Mouse (Mus musculus): ENCODE measurements around the gene Sirt1.
"Not testable (repeated sequence)": the region's sequence is repeated elsewhere in the genome, so short reads cannot be mapped to it uniquely, and the experiment has no call there.

Sirt1 gene

DNA sequence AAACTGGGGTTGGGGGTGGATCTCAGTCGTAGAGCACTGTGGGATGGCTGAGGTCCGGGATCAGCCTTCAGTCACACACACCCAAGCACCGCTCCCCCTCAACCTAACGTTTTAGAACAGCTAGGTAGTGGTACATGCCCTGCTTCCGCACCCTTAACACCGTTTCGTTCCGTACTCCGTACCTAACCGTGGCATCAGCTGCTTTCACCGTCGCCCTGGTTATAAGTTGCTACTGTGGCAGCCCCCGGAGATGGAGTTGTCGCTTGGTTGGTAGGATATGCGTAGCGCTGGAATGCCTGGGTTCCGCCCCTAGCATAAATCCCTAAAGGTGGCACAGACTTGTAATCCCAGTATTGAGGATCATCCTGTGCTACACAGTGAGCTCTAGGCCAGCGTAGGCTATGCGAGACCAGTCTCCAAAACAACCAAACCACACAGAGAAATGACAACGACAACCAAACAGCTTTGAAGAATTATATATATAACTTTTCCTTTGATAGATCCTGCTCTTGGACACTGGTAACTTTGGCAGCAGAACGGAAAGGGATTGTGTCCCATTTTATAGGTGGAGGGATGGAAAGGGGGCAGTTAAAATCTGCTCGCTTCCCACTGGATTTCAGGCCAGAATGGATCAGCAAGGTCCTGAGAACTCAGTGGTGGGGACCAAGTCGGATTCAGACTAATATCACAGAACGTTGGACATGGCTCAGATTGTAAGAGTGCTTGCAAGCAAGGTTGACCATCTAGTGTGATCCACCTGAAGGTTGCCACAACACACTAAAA, at the start of gene Sirt1:
Sirt1 (minus strand) TSS at position 207 of the 783 bp plus-strand sequence.
- DNase-seq (ENCODE audit: low read depth, low spot score): no peak

DNA sequence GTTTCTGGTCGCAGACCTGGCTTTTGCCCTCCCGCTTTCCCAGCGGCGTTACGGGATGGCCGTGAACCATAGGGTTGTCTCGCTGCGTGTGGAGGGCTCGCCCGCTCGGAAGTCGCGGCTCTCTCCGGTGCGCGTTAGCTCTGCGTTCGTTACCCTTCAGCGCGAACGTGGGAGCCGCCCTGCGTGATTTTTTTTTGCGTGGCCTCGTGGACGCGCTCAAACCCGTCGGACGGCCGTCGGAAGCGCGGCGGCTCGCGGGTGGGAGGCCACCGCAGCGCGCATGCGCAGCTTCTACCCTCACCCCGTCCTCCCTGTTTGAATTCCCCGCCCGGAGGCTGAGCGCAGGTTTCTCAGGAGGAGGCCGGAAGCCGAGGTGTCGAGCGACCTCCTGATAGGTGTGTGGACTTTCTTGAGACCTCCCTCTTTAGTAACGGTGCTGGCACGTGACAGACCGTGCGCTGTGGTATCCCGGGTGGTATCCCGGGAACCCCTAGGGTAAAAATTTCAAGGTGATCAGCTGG, 48.3 kb upstream of the Sirt1 start, which contains the start of gene Ctnna3:
Ctnna3 (plus strand) TSS at position 314 of the 521 bp plus-strand sequence.
- DNase-seq (ENCODE audit: low read depth, low spot score): peak; percentile 94

DNA sequence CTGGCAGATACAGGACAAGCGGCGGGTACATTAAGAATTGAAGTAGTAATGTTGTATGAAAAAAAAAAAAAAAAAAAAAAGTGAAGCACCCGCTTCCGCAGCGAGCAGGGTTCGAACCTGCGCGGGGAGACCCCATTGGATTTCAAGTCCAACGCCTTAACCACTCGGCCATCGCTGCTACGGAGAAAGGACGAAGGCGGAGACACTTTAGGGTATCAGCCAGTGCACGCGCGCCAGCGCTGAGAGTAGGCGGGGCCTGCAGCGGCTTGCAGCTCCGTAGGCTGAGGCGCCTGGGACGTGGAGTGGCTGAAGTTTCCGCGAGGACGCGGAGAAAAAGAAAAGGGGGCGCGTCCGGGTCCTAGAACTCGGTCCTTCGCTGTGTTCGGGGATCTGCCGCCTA, 47.9 kb upstream of the Sirt1 start:
- peak; percentile 90 for DNase-seq (ENCODE audit: low read depth, low spot score)

DNA sequence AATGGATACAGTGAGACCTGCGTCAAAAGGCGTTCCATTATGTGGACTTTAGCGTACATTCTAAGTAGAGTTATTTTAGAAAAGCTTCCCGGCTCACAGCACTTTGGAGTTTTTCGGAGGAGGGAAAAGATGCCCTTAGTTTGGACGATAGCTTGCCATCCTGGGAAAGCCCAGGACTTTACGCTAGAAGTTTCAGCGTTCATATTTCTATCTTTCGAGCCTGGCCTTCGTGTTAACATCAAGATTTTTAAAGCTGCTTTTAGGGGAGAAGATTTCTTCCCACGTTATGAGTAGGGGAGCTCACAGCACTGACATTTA, 47.5 kb upstream of the Sirt1 start:
- DNase-seq (ENCODE audit: low read depth, low spot score): no peak

DNA sequence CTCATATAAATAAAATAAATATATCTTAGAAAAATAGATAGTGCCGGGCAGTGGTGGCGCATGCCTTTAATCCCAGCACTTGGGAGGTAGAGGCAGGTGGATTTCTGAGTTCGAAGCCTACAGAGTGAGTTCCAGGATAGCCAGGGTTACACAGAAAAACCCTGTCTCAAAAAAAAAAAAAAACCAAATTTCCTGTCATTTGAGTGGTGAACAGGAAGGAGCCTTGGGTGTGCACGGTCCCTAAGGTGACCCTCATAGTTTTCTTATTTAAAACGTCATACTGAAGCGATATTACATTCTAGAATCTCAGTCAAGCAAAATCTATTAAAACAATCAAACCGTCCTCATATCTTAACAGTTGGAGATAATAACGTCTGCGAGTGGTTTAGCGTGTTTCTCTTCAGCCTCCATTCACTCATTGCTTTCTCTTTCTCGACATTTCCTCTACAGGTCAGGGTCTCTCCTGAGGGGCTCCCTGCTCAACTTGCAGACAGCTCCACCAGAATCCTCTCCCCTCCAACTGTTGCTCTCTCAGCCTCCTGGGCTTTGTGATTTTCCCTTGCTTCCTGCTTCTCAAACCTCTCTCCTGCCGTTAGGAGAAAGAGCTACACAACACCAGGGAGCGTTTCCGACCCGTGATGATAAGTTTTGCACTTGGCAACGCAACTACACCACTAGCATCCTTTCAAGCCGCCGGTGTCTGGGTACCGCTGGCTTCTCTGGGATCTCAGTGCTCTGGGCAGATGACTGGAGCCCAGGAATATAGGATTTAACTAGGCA, 46.9 kb upstream of the Sirt1 start:
- peak; percentile 59 for DNase-seq (ENCODE audit: low read depth, low spot score)

DNA sequence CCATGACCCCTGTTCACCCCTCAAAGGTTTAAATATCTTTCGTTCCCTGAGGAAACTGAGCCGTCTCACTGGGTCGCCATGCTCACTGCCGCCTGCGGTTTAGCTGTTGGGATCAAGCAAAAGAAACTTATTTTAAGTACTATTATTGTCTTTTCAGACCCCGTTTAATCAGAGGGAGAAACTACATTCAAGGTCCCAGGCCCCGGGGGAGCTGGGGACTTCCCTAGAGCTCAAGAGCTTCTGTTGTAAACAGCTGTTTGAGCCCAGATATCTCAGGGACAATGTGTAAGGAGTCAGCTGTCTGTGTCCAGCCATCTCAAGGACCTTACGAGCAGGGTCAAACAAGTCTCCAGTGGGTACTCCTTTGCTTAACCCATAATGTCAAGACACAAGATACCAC, 45.6 kb upstream of the Sirt1 start:
- no peak for DNase-seq (ENCODE audit: low read depth, low spot score)

DNA sequence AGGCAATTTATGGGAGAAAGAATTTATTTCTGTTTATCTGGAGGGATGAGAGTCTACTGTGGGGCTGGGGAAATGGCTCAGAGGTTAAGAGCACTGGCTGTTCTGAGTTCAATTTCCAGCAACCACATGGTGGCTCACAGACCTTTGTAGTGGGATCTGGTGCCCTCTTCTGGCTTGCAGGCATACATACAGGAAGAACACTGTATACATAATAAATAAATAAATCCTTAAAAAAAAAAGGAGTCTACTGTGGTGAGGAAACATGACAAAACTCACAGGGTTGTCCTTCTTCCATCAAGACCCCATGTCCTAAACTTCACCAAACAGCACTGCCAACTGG, 42.9 kb upstream of the Sirt1 start:
- DNase-seq (ENCODE audit: low read depth, low spot score): peak; percentile 71

DNA sequence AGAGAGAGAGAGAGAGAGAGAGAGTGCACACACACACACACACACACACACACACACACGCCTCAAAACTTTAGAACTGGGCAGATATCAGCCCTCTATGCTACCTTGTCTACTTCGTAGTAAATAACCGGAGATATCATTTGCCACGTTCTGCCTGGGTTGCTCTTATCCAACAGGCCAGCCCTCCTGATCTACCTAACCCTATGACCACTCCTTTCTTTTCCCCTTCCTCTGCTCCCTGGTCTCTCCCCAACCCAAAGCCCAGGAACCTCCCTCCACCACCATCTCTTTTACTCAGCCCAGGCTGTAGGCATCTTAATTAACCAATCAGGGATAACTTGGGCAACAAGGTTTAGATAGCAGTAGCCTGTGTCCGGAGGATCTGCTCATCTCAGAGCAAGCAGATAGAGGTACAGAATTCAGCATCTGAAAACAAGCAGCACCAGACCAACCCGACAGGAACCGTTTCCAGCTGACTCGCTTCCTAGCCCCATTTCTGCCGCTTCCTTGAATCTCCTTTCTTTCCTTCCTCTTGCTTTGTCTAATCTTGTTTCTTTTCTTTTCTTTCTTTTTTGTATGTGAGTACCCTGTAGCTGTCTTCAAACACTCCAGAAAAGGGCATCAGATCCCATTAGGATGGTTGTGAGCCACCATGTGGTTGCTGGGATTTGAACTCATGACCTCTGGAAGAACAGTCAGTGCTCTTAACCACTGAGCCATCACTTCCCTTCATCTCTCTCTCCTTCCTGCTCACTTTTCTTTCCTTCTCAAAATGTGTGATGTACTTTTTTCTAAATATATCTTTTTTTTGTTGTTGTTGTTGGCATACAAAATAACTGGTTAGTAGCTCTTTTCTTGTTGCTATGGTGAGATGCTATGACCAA, 42.3 kb upstream of the Sirt1 start:
- DNase-seq (ENCODE audit: low read depth, low spot score): no peak

DNA sequence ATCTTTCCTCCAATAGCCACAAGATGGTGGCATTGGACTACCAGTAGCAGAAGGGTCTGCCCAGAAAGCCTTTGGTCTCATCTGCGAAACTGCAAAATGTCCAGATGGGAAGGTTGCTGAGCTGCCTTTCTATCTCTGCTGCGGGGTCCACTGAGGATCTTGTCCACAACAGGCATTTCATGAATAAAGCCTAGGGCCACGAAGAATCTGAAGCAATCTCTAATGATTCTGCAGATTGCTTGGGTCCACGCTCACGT, 41.2 kb upstream of the Sirt1 start:
- peak; percentile 7 for DNase-seq (ENCODE audit: low read depth, low spot score)

DNA sequence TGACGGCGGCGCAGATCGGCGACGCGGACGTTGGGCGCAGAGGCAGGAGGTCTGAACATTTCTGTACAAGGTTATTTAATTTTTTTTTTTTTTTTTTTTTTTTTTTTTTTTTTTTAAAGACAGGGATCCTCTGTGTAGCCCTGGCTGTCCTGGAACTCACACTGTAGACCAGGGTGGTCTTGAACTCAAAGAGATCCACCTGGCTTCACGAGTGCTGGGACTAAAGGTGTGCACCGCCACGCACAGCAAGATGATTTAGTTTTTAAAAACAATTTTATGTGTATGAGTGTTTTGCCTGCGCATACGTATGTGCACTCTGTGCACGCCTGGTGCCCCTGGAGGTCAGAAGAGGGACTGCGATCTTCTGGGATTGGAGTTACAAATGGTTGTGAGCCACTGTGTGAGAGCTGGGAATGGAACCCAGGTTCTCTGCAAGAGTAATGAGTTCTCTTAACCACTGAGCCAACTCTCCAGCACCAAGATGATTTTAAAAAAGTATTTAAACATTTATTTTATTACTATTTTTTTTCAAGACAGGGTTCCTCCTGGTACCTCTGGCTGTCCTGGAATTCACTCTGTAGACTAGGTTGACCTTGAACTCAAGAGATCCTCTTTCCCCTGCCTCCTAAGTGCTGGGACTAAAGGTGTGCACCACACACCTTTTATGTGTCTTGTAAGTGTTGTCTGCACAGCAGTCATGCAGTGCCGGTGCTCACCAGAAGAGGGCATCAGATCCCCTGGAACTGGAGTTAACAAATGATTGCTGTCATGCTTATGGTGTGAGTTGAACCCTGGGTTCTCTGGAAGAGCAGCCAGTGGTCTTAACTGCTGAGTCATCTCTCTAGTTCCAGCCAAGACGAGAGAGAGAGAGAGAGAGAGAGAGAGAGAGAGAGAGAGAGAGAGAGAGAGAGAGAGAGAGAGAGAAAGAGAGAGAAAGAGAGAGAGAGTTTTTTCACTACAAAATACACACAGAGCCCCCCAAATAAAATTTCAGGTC, 40.5 kb upstream of the Sirt1 start, which contains the start of gene Gm7075:
Gm7075 (minus strand) TSS at position 51 of the 997 bp plus-strand sequence.
- DNase-seq (ENCODE audit: low read depth, low spot score): peak; percentile 54

DNA sequence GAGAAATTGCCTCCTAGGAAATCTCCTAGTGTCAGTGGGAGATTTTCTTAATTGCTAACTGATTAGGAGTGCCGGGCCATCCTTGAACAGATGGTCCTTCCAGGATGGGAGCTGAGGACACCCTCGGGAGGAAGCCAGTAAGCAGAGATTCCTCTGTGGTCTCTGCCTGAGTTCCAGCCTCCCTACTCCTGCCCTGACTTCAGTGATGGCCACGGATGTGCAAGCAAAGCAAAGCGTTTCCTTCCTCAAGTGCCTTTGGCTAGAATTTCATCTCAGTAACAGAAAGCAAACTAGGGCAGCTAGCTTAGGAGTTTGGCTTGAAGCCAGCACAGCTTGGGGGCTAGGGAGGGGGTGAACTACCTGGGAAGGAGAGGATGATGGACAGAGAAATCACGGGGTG, 35.6 kb upstream of the Sirt1 start:
- no peak for DNase-seq (ENCODE audit: low read depth, low spot score)

DNA sequence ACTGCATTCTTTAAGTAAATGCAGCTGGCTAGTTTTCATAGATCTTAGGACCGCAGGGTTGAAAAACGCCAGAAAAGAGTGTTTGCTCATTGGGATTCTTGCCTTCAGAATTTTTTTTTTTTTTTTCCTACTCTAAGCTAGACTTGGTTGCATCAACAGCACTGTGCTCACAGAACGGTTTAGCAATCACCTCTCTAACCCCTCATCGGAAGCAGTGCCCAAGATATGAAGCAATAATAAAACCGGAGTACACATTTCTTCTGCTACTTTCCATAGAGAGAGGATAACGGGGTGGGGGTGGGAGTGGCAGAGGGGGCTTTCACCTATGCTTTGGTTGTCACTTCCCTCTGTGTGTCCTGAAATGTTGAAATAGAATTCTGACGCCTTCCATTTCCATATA, 34.3 kb upstream of the Sirt1 start:
- DNase-seq (ENCODE audit: low read depth, low spot score): no peak

DNA sequence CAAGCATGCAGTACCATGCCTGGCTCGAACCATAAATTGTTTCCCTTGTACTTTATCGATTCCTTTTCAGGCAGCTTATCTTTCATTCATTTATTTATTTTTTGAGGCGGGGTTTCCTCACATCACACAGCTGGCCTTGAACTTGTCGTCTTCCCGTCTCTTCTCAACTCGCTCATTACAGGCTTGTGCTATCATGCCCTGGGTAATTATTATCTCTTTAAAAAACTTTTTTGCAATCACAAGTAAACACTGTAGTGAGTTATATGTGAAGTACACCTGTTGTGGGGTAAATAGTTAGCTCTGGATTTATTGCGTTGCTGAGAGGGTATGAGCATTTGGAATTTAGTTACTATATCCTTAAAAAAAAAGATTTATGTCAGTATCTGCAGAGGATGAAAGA, 33.8 kb upstream of the Sirt1 start:
- no peak for DNase-seq (ENCODE audit: low read depth, low spot score)

DNA sequence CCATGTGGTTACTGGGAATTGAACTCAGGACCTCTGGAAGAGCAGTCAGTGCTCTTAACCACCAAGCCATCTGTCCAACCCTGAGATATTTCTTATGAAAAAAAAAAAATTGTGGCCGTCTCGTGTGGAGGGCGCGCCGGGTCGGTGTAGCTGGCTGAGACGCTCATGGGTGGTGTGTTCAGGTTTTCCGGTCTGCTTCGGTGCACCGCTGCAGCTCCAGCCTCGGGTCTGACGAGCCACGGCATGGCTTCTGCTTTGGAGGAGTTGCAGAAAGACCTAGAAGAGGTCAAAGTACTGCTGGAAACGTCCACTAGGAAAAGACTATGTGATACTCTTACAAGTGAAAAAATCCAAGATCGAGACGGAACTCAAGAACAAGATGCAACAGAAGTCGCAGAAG, 31.3 kb upstream of the Sirt1 start:
- DNase-seq (ENCODE audit: low read depth, low spot score): no peak

DNA sequence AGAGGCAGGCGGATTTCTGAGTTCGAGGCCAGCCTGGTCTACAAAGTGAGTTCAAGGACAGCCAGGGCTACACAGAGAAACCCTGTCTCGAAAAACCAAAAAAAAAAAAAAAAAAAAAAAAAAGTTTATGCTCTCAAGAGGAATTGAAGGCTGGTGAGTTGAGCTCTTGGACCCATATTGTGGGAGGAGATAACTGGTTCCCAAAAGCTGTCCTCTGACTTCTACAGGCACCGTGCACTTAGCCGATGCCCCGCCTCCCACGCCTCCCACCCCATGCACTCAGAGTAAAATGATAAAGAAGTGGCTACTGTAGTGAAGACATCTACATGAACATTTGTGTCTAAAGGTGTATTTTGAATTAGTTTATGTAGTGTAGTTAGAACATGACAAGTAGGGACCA, 30.2 kb upstream of the Sirt1 start:
- not testable (repeated sequence) for DNase-seq (ENCODE audit: low read depth, low spot score)

DNA sequence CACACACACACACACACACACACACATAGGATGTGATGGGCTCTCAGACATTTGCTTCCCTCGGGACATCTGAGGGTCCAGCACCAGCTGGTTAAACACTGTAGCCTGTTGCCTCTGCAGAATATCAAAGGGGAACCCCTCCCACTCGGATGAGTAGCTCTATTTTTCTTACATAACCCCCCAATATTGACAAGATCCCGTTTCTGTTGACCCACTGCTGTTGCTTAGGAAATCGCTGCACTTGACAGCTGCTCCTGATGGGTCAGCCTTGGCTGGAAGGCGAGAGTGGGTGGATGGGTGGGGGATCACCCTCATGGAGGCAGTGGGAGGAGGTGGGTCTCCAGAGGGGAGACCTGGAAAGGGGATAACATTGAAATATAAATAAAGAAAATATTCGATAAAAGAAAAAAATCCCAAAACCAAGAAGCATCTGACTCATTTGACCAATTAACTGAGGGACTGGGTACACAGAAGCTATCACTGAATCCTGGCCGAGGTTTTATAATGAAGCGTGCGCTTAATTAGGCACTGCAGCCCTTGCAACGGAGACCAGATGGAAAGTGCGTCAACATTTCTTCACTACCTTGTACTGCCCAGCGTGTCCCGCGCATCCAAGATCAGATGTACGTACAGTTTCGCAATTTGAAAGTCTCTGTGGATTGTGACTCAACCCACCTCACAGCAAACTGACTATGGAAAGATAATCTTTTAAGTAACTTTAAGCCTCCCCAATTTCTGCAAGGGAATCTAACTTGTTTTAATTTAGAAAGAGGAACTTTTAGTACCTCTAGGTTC, 28.9 kb upstream of the Sirt1 start:
- no peak for DNase-seq (ENCODE audit: low read depth, low spot score)

DNA sequence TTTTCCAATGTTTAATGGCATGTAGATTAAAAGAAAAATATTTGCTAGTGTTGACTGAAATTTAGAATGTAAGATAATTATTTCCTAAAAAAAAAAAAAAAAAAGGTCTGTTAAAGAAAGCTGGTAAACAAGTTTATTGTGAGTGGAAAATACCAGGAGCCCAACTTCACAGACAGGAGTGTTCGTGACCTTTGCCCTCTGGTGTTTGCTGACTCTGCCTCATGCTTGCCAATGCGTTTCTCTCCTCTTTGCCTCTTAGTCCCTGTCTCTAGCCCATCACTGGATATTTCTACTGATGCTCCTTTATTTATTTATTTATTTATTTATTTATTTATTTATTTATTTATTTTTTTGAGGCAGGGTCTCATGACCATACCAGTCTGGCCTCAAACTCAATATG, 22.1 kb upstream of the Sirt1 start:
- no peak for DNase-seq (ENCODE audit: low read depth, low spot score)

DNA sequence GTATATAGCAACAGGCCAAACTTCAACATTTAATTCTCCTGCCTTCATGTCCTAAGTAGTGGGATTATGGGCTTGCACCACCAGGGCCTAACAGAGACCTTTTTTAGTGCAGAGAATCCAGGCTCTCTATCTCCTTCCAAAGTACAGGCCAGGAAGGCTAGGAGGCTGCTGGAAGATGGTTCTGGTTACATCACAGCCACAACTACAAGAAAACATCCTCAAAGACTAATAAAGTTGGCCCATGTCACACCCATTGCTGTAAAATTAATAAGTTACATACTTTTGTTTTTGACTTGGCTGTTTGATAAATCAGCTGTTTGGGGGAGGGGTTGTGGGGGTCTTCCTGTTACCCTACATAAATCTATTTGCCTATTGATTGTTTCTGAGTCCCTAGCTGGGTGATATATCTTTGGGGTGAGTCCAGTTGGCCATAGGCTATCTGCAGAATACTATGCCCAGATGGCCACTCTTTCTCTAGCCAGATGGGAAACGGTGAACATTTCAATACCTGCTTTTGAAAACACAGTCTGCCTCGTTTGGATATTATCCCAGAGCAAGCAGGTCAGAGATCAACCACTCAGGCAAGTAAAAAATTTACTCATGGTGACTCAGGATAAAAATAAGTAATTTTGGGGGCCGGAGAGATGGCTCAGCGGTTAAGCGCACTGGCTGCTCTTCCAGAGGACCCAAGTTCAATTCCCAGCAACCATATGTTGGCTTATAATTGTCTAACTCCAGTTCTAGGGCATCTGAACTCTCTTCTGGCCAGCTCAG, 21.4 kb upstream of the Sirt1 start:
- no peak for DNase-seq (ENCODE audit: low read depth, low spot score)

DNA sequence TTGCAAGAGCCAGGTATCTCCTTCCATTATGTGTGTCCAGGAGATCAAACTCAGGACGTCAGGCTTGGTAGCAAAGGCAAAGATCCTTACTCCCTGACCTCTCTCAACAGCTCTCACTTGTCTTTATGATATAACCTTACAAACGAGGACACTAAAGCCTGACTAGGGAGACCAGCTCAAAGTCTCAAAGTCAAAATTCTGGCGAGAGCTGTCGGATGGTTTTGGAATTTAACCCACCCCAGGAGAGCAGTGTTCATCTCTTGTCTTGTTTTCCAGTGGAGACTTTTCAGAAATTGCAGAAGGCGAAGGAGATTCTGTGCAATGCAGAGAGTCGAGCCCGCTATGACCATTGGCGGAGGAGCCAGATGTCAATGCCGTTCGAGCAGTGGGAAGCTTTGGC, 15.5 kb upstream of the Sirt1 start:
- no peak for DNase-seq (ENCODE audit: low read depth, low spot score)

Data from 3T3-L1 (cell line).